Mouse (Mus musculus) lung, embryonic 15.5 days (tissue): ENCODE results near the gene Plppr2. TPM values are rescaled to one million over a fixed set of nuclear protein-coding genes. Genes with fewer than 3 reads are reported as not detected.

Experiments used
- ATAC-seq: fragments of 200-750 bp; cut with Nextera tagmentation; 2 replicates; pipeline ENCODE4 v1.8.0; 2017; ENCODE audit warnings: moderate number of reproducible peaks, borderline replicate concordance; ENCODE audit not compliant: low FRiP score, low TSS enrichment; ENCODE audit errors: extremely low read depth
- H3K27ac ChIP-seq: fragments of 300-500 bp; sonication (generic); 2 replicates; pipeline ENCODE4 v1.5.1; 2015; ENCODE audit warnings: moderate library complexity, mild to moderate bottlenecking, inconsistent platforms
- H3K27me3 ChIP-seq: fragments of 300-500 bp; sonication (generic); 2 replicates; pipeline ENCODE4 v1.6.1; 2015; ENCODE audit warnings: inconsistent platforms
- H3K36me3 ChIP-seq: fragments of 300-500 bp; sonication (generic); 2 replicates; pipeline ENCODE4 v1.6.1; 2015; ENCODE audit warnings: inconsistent platforms
- H3K4me1 ChIP-seq: fragments of 300-500 bp; sonication (generic); 2 replicates; pipeline ENCODE4 v1.6.1; 2015; ENCODE audit warnings: inconsistent platforms
- H3K4me2 ChIP-seq: fragments of 300-500 bp; sonication (generic); 2 replicates; pipeline ENCODE4 v1.6.1; 2015; ENCODE audit warnings: inconsistent platforms, mild to moderate bottlenecking, moderate library complexity
- H3K4me3 ChIP-seq: fragments of 300-500 bp; sonication (generic); 2 replicates; pipeline ENCODE4 v1.5.1; 2015; ENCODE audit warnings: mild to moderate bottlenecking, inconsistent platforms
- H3K9ac ChIP-seq: fragments of 300-500 bp; sonication (generic); 2 replicates; pipeline ENCODE4 v1.6.1; 2015; ENCODE audit warnings: inconsistent platforms
- H3K9me3 ChIP-seq: fragments of 300-500 bp; sonication (generic); 2 replicates; pipeline ENCODE4 v1.6.1; 2016; ENCODE audit warnings: inconsistent platforms
- WGBS: fragments of 180-500 bp; shearing (Covaris S2); methylation state at CpG from one replicate; pipeline ENCODE4 v1.1.7; 2015; 5-methylcytosine and 5-hydroxymethylcytosine counted together
- polyA plus RNA-seq: library from polyadenylated mRNA; unstranded; fragments of >200 nt; fragmentation: Nextera tagmentation; extraction: Ambion mirVana; gene quantifications from 2 replicates; pipeline ENCODE4 v1.2.1, GENCODE M21; 2015

Plppr2 gene
- polyA plus RNA-seq, 1 experiment from 2014 or later, result 8.0 TPM

DNA sequence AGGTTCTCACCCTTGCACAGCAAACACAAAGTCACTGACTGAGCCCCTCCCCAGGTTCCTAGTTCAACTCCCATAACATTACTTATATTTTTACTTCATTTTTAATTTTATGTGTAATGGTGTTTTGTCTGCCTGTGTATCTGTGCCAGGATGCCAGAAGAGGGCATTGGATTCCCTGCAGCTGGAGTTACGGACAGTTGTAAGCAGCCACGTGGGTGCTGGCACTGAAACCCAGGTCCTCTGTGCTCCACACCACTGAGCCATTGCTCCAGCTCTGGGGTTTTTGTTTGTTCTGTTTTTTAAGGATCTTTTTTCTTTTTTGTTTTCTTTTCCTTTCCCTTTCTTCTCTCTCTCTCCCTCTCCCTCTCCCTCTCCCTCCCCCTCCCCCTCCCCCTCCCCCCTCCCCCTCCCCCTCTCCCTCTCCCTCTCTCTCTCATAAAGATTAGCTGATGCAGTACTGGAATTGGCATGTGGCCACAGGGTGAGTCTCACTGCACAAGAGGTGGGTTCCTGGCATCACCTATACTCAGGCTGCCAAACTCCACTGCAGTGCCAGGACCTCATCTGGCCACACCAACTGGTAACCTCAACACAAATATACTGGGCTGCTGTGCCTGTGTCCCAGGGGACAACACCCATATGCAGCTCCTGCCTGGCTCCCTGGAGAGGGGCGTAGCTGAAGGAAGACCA is 59.5 kb downstream of the Plppr2 start:
- no peak overlapping the region for H3K4me2 ChIP-seq
- peaks cover 12% of the 10 kb centered on the region for H3K27me3 ChIP-seq
- H3K4me1 ChIP-seq, result no peaks in the 10 kb centered on the region
- H3K4me3 ChIP-seq, result no peak overlapping the region
- no peak overlapping the region for H3K9ac ChIP-seq
- H3K36me3 ChIP-seq, result no peaks in the 10 kb centered on the region
- no peak for ATAC-seq
- H3K9me3 ChIP-seq, result no peaks in the 10 kb centered on the region
- H3K27ac ChIP-seq, result no peak overlapping the region
- 75% methylated on average over 3 of the region's 3 CpGs for WGBS

Other genes starting within 250 kb of the Plppr2 start
- gene Ldlr, start 213.6 kb upstream of the Plppr2 start, polyA plus RNA-seq, result 38.9 and 39.5 TPM in 2 replicates
- 154 TPM in 2 replicates for gene Spc24, start 176.7 kb upstream of the Plppr2 start, polyA plus RNA-seq
- gene Kank2, start 138.3 kb upstream of the Plppr2 start, polyA plus RNA-seq, result 27.7 and 30.0 TPM in 2 replicates
- gene Angptl8, start 101.5 kb upstream of the Plppr2 start, polyA plus RNA-seq, result 2.1 and 2.3 TPM in 2 replicates
- gene Dock6, start 84.4 kb upstream of the Plppr2 start, polyA plus RNA-seq, result 62.0 and 68.0 TPM in 2 replicates
- gene Rab3d, start 18.8 kb upstream of the Plppr2 start, polyA plus RNA-seq, result 15.3 and 20.2 TPM in 2 replicates
- gene Ccdc159, start 9.6 kb upstream of the Plppr2 start, polyA plus RNA-seq, result 3.2 and 4.6 TPM in 2 replicates
- 51.9 and 52.6 TPM in 2 replicates for gene Tmem205, start 9.5 kb upstream of the Plppr2 start, polyA plus RNA-seq
- gene Swsap1, start 18.7 kb downstream of the Plppr2 start, polyA plus RNA-seq, result 6.5 and 6.7 TPM in 2 replicates
- 6.8 and 7.3 TPM in 2 replicates for gene Epor, start 26.5 kb downstream of the Plppr2 start, polyA plus RNA-seq
- 4.9 and 7.2 TPM in 2 replicates for gene Rgl3, start 52.4 kb downstream of the Plppr2 start, polyA plus RNA-seq
- gene Ccdc151, start 65.6 kb downstream of the Plppr2 start, polyA plus RNA-seq, result 3.9 and 4.4 TPM in 2 replicates
- 127 and 137 TPM in 2 replicates for gene Prkcsh, start 65.8 kb downstream of the Plppr2 start, polyA plus RNA-seq
- gene Elavl3, start 115.0 kb downstream of the Plppr2 start, polyA plus RNA-seq, result 0.25 and 0.51 TPM in 2 replicates
- not detected in 2 replicates for gene Gm49318, start 134.2 kb downstream of the Plppr2 start, polyA plus RNA-seq
- gene Zfp653, start 134.3 kb downstream of the Plppr2 start, polyA plus RNA-seq, result 13.4 and 15.3 TPM in 2 replicates
- 33.2 and 33.9 TPM in 2 replicates for gene Ecsit, start 148.4 kb downstream of the Plppr2 start, polyA plus RNA-seq
- 60.9 and 71.5 TPM in 2 replicates for gene Cnn1, start 162.2 kb downstream of the Plppr2 start, polyA plus RNA-seq
- gene Elof1, start 180.1 kb downstream of the Plppr2 start, polyA plus RNA-seq, result 196 and 210 TPM in 2 replicates
- gene Acp5, start 198.7 kb downstream of the Plppr2 start, polyA plus RNA-seq, result 6.2 and 6.4 TPM in 2 replicates
- 77.3 and 84.7 TPM in 2 replicates for gene Pigyl, start 219.8 kb downstream of the Plppr2 start, polyA plus RNA-seq